Mouse (Mus musculus) brain, embryonic 14.5 days (tissue): Measurements from ENCODE around the gene Ptch2.

Experiments
- CTCF ChIP-seq: fragments of 200-500 bp; IDR thresholded peaks from 2 replicates; pipeline ENCODE4 v1.5.1; 2012; ENCODE audit warnings: inconsistent platforms, mild to moderate bottlenecking, moderate library complexity, borderline replicate concordance; ENCODE audit not compliant: insufficient read depth, insufficient read length; ENCODE audit errors: extremely low read depth
- POLR2A ChIP-seq: fragments of 200-500 bp; IDR thresholded peaks from 2 replicates; pipeline ENCODE4 v1.6.1; 2012; ENCODE audit warnings: mild to moderate bottlenecking, inconsistent platforms, borderline replicate concordance; ENCODE audit not compliant: poor library complexity, insufficient read depth, insufficient read length, severe bottlenecking; ENCODE audit errors: extremely low read depth

- TF ChIP-seq POLR2A (no peak), CTCF (no peak)
Observed at GRCm38 (mm10) chr4:117151416-117151815, 55.5 kb downstream of the Ptch2 start.
